Mouse (Mus musculus): Measurements from ENCODE around the gene Fermt2.

Gene Fermt2

GRCm38 (mm10) chr14:45462875-45463475 is 66.9 kb downstream of the Fermt2 start:
- DNase-seq (ENCODE audit: low spot score), result no peak

- no peak for DNase-seq (ENCODE audit: low spot score)
These were observed 67.5 kb downstream of the Fermt2 start for GRCm38 (mm10) chr14:45462374-45462773.

GRCm38 (mm10) chr14:45461945-45462344 is 68.0 kb downstream of the Fermt2 start:
- DNase-seq (ENCODE audit: low spot score), result no peak

- no peak for DNase-seq (ENCODE audit: low spot score)
These were observed 69.4 kb downstream of the Fermt2 start for GRCm38 (mm10) chr14:45460491-45460890.

- no peak for DNase-seq (ENCODE audit: low spot score)
These were observed 70.0 kb downstream of the Fermt2 start for GRCm38 (mm10) chr14:45459877-45460276.

- peak; percentile 21 for DNase-seq (ENCODE audit: low spot score)
These were observed 72.9 kb downstream of the Fermt2 start for GRCm38 (mm10) chr14:45457003-45457402.

GRCm38 (mm10) chr14:45456502-45456846 is 73.4 kb downstream of the Fermt2 start:
- peak; percentile 66 for DNase-seq (ENCODE audit: low spot score)

GRCm38 (mm10) chr14:45455651-45456501 is 74.0 kb downstream of the Fermt2 start:
- peak; percentile 89 for DNase-seq (ENCODE audit: low spot score)

- DNase-seq (ENCODE audit: low spot score), result peak; percentile 45
These were observed 76.2 kb downstream of the Fermt2 start for GRCm38 (mm10) chr14:45453538-45454233.

GRCm38 (mm10) chr14:45452861-45453512 is 76.9 kb downstream of the Fermt2 start:
- DNase-seq (ENCODE audit: low spot score), result no peak

GRCm38 (mm10) chr14:45452148-45452547 is 77.8 kb downstream of the Fermt2 start:
- DNase-seq (ENCODE audit: low spot score), result no peak

GRCm38 (mm10) chr14:45451090-45451489 is 78.8 kb downstream of the Fermt2 start:
- no peak for DNase-seq (ENCODE audit: low spot score)

GRCm38 (mm10) chr14:45446777-45447176 is 83.1 kb downstream of the Fermt2 start:
- no peak for DNase-seq (ENCODE audit: low spot score)

GRCm38 (mm10) chr14:45445445-45445844 is 84.5 kb downstream of the Fermt2 start:
- no peak for DNase-seq (ENCODE audit: low spot score)

- no peak for DNase-seq (ENCODE audit: low spot score)
These were observed 85.0 kb downstream of the Fermt2 start for GRCm38 (mm10) chr14:45444870-45445269.

GRCm38 (mm10) chr14:45442781-45443560 is 86.9 kb downstream of the Fermt2 start:
- DNase-seq (ENCODE audit: low spot score), result no peak

GRCm38 (mm10) chr14:45441291-45441690 is 88.6 kb downstream of the Fermt2 start:
- no peak for DNase-seq (ENCODE audit: low spot score)

- DNase-seq (ENCODE audit: low spot score), result no peak
These were observed 90.5 kb downstream of the Fermt2 start for GRCm38 (mm10) chr14:45439387-45439786.

GRCm38 (mm10) chr14:45438931-45439275 is 91.0 kb downstream of the Fermt2 start:
- DNase-seq (ENCODE audit: low spot score), result no peak

GRCm38 (mm10) chr14:45438250-45438930 is 91.5 kb downstream of the Fermt2 start:
- DNase-seq (ENCODE audit: low spot score), result no peak

- DNase-seq (ENCODE audit: low spot score), result no peak
These were observed 95.7 kb downstream of the Fermt2 start for GRCm38 (mm10) chr14:45434220-45434619.

Data from adipocyte (in vitro differentiated cells).